Mouse (Mus musculus): ENCODE data around the gene Ang4.

DNA sequence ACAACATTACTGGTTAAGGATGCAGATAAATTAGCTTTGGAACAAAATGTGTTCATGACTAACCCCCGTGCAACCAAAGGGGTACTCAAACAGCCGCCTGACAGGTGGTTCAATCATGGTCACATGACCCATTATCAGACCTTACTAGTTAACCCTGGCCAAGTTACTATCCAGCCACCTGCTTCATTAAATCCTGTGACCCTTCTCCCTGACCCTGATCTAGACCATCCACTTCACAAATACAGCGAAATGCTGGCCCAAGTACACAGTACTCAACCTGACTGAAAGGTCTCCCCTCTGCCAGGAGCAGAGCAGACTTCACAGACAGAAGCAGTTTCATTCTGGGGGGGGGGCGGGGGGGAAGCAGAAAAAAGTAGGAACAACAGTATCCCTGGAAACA, 12.9 kb upstream of the Ang4 start:
- TF ChIP-seq POLR2A (IDR thresholded peaks at IDR 0.05; ENCODE audit: low read depth, low read length): no peak
- no peak for TF ChIP-seq CTCF (IDR thresholded peaks at IDR 0.05; ENCODE audit: extremely low read depth, insufficient read length, insufficient replicate concordance, low read depth, low read length)

All from small intestine, adult 2 months (tissue).